Mouse (Mus musculus) left cerebral cortex, postnatal 4 days (tissue): ENCODE data around the gene Stk10. TPM values are rescaled to one million over a fixed set of nuclear protein-coding genes. Genes with fewer than 3 reads are reported as not detected.

Experiments used
- DNase-seq: peaks from one replicate; pipeline ENCODE4 v3.0.0-alpha.2; 2022
- intact Hi-C: fragments of 180-260 bp; cut with DNase I; formaldehyde crosslinking; loops from one replicate; pipeline ENCODE4 v1.15.1; 2025
- total RNA-seq, 2 experiments: library from RNA; stranded (reverse); gene quantifications; 2 replicates each; pipeline ENCODE4 v1.2.3; 2021

Gene Stk10
- total RNA-seq, 2 experiments from 2014 or later: 7.2 to 7.9 TPM

- intact Hi-C loops: no loop called here
- no peak for DNase-seq
These were observed 117.9 kb downstream of the Stk10 start for GRCm38 (mm10) chr11:32650893-32651590.

GRCm38 (mm10) chr11:32651723-32652122 is 118.6 kb downstream of the Stk10 start:
- intact Hi-C loops: no loop called here
- no peak for DNase-seq

- intact Hi-C loops: no loop called here
- DNase-seq: no peak
These were observed 129.1 kb downstream of the Stk10 start for GRCm38 (mm10) chr11:32662082-32662656.

GRCm38 (mm10) chr11:32665639-32666038 is 132.5 kb downstream of the Stk10 start:
- DNase-seq: no peak
- intact Hi-C loops: no loop called here

GRCm38 (mm10) chr11:32666983-32667382 is 133.9 kb downstream of the Stk10 start:
- no peak for DNase-seq
- intact Hi-C loops: no loop called here

- no peak for DNase-seq
- intact Hi-C loops: no loop called here
These were observed 138.4 kb downstream of the Stk10 start for GRCm38 (mm10) chr11:32671480-32671879.

Other genes starting within 250 kb of the Stk10 start
- gene Hba-a1, start 249.8 kb upstream of the Stk10 start, total RNA-seq: 100 to 1,000 TPM in 1 of 2 experiments, 10 to 100 TPM in 1; 42.1 to 158 TPM
- gene Hbq1b, start 246.3 kb upstream of the Stk10 start, total RNA-seq: 1 to 10 TPM; 3.4 to 5.2 TPM
- 100 to 1,000 TPM in 1 of 2 experiments, 10 to 100 TPM in 1; 33.9 to 114 TPM for gene Hba-a2, start 236.8 kb upstream of the Stk10 start, total RNA-seq
- 1 to 10 TPM; 1.9 to 3.1 TPM for gene Hbq1a, start 233.2 kb upstream of the Stk10 start, total RNA-seq
- gene Sh3pxd2b, start 185.5 kb upstream of the Stk10 start, total RNA-seq: 10 to 100 TPM; 43.8 to 48.2 TPM
- gene Ubtd2, start 77.9 kb upstream of the Stk10 start, total RNA-seq: 10 to 100 TPM; 65.6 to 68.6 TPM
- under 1 TPM; 0.54 to 0.99 TPM for gene Efcab9, start 1.2 kb upstream of the Stk10 start, total RNA-seq
- gene Fbxw11, start 109.4 kb downstream of the Stk10 start, total RNA-seq: 100 to 1,000 TPM; 124 to 127 TPM